Mouse (Mus musculus): Measurements from ENCODE around the gene Ccl28.
A peak's percentile ranks its signal among the peaks of the same experiment; 100 is the strongest.
"Not testable (repeated sequence)": the region's sequence is repeated elsewhere in the genome, so short reads cannot be mapped to it uniquely, and the experiment has no call there.

The Ccl28 gene

DNA sequence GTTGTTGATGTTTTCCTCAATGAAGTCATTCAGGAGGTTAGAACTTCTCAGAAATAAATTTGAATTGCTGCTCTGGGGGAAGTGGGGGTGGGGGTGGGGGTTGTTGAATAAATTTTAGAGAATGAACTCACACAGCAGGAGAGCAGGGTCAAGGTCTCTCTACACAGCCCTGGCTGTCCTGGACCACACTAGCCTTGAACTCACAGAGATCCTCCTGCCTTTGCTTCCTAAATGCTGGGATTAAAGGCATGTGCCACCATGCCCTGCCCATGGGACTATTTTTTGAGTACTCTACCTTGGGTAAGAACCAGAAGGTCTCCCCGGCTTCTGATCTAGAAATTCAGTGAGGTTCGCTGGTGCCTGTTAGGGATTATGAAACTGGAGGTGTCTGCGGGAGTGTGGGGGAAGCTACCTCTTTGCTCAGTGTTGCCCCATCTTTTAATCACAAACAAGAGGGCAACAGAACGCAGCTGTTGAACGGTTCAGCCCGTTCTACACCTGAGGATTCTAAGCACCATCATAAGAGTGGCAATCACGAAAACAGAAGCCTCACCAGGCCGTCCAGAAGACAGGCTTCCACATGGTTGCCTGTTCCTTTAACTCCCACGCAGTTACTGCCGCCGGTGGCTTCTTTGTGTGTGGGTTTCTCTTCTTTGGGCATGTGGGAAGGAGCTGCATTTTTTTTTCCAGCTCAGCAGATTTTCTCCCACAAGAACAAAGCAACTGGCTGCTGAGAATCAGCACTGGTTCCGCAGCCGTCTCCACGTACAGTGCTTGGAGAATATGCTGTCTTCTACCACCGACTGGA is 25.5 kb downstream of the Ccl28 start:
- DNase-seq (ENCODE audit: low read depth, low spot score): no peak

DNA sequence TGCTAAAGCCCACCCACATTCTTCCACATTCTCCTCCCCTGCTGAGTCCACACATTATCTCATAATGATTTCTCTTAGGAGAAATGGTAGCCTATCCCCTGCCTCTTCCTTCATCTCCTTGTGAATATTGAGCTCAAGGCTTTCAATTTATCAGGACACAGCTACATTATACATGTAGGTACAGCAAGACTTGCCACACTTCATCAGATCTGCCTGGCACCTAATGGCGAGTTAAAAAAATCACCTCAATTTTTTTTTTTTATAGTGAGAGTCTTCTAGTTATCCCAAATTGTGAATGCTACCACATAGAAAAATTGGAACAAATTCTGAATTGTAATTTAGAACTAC is 26.1 kb downstream of the Ccl28 start:
- no peak for DNase-seq (ENCODE audit: low read depth, low spot score)

- no peak for DNase-seq (ENCODE audit: low read depth, low spot score)
Observed at GRCm38 (mm10) chr13:119654734-119655133, 31.1 kb downstream of the Ccl28 start.

DNA sequence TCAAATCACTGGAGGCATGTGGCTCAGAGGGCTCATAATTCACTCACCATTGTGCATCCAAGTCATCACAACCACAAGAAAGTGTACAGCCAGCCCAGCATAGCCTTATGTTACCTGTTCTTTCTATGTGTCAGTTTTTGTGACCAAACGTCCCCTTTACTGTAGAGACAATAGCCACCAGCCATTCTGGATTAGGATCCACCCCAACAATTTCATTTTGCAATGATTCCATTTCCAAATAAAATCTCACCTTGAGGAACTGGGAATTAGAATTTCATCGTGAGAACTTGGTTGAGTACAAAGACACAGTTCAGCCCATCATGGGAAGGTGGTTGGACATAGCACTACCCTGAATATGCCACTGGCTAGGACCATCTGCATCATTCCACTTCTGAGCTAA is 32.6 kb downstream of the Ccl28 start:
- DNase-seq (ENCODE audit: low read depth, low spot score): no peak

- no peak for DNase-seq (ENCODE audit: low read depth, low spot score)
Observed at GRCm38 (mm10) chr13:119656846-119657416, 33.3 kb downstream of the Ccl28 start.

DNA sequence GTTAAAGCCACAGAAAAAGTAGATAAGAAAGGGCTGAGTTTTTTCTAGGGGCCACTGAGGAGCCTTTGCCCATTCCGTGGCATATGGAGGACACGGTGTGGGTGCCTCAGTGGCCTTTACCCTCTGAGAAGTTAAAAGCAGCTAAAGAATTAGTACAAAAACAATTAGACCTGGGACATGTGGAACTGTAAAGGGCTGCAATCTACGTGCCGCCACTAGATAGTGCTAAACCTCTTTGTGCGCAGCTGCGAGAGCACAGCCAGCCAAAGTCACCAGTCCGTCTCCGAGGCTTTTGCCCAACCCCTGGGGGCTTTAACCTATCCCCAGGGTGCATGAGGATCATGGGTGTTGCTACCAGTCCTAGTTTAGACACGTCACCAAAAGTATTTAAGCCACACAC is 37.8 kb downstream of the Ccl28 start:
- not testable (repeated sequence) for DNase-seq (ENCODE audit: low read depth, low spot score)

DNA sequence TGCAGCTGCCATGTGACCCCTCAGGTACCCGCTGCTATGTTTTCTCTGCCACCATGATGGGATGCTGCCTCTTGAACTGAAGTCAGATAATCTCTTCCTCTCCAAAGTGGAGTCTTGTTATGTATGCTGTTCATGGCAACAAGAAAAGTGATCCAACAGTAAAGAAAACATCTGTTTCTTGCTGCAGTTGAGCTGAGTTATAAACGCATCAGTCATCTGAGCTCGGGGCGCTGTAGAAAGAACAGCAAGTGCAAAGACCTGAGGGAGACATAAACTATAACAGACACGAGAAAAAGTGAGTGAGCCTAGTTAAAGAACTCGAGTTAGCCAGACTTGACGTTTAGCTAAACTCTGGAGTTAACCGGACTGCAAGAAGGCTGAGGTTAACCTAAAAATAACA is 55.2 kb downstream of the Ccl28 start:
- no peak for DNase-seq (ENCODE audit: low read depth, low spot score)

DNA sequence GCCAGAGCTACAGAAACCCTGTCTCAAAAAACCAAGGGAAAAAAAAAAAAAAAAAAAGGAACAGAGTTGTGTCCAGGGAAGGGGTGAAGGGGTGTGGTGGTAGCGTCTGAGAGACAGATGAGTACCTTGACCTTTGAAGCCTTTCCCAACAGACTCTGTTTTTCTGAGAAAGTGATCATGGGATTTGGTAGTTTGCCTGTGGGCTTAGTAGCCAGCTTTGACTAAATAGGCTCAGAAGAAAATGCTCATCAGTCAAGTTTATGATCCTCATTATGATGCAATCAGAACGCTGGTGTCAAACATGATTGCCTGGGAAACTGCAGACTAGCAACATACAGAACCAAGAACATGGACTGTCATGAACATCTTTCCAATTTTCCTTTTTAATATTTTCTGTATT is 56.1 kb downstream of the Ccl28 start:
- no peak for DNase-seq (ENCODE audit: low read depth, low spot score)

DNA sequence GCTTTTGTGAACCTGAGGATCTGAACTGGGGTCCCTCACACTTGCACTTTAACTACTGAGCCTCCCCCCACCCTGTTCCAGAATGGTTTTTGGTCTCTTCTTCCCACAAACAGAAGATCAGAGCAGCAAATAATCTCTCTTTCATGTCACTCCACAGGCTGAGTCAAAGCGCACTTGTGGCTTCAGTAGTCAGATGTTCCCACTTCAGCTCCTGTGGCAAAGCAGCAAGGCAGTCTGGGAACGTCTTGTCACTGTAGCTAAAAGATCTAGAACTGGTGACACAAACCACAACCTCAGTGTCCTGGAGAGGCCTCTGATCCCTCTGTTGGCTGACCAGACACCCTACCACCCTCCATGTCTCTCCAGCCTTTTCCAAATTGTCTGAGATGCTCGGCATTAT is 57.5 kb downstream of the Ccl28 start:
- no peak for DNase-seq (ENCODE audit: low read depth, low spot score)

DNA sequence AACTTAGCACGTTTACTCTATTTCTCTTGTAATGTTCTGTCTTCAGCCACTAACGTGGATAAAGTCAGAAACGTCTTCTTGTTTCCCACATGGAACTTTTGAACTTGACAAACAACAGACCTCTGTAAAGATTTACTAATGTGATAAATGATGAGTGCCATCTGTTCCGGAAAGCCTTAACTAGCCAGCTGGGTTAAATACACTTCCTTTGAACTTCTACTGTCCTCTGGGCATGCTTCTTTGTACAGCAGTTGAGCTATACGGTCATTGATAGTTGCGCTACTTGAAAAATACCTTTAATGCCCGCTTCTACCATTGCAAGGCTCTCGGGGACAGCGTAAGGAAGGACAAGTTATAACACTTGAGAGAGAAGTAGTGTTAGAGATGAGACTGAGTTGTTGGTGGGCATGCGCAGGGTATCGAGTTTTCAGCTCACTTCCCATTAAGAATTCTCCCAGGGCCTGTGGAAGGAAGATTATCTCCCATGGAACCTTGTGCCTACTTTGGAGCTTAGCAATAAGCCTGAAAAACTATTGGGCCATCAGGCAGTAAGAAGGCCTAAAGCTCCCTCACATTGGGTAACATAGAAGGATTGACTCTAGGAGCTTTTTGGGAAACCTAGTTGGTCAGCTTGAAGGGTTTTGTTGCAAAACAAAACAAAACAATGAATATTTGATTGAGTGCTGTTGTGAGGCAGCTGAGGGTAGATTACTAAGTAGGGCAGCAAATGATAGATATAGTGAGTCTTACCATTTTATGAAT is 61.0 kb downstream of the Ccl28 start:
- no peak for DNase-seq (ENCODE audit: low read depth, low spot score)

DNA sequence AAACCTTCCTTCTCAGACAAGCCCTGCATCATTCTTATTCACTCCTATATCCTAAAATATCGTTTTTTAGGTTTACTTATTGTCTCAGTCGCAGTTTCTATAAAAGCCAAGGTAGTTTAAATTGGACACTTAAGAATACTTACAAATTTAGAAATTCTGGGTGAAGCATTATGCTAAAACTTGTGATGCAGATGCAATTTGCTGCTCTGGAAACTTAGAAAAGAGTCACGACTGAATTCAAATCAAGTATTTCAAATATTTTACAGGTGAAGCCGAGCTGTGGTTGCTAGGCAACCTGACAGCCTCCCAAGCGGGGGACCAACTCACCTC is 66.1 kb downstream of the Ccl28 start:
- DNase-seq (ENCODE audit: low read depth, low spot score): no peak

GRCm38 (mm10) chr13:119690039-119690728 is 66.6 kb downstream of the Ccl28 start, which contains the start of gene Hmgcs1:
TSS of gene Hmgcs1 (plus strand) at chr13:119690379.
- peak; percentile 100 for DNase-seq (ENCODE audit: low read depth, low spot score)

DNA sequence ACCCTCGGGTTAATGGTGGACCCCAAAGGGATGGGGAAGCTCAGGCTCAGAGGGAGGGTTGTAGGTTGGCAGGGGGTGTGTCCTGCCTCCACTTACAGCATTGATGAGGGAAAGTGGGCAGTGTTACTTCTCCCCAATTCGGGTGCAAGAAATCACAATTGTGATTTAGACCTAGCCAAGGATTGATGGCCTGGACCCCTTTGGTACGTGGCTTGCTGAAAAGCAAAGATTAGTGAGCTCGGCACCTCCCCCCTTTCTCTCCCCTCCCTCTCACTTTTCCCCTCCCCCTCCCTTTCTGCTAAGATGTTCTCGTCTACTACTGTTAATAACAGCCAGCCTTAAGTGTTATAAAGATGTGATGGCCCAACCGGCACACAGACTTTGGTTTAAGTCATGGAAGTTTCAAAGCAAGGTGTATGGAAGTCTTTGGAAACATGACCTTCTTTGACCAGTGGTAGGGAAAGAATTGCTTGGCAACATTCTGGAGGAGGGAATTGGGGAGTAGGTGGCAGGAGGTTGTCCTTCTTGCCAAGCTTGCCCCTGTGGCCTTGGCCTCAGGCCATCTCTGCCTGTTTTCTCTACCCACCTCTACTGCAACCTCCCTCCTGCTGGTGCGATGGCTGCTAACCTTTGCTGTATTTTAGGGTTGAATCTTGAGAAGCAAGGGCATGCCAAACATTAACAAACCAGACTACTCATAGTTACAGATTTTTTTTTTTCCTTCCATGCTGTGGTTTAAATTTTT is 67.4 kb downstream of the Ccl28 start:
- DNase-seq (ENCODE audit: low read depth, low spot score): peak; percentile 2

GRCm38 (mm10) chr13:119691958-119692357 is 68.3 kb downstream of the Ccl28 start:
- not testable (repeated sequence) for DNase-seq (ENCODE audit: low read depth, low spot score)

DNA sequence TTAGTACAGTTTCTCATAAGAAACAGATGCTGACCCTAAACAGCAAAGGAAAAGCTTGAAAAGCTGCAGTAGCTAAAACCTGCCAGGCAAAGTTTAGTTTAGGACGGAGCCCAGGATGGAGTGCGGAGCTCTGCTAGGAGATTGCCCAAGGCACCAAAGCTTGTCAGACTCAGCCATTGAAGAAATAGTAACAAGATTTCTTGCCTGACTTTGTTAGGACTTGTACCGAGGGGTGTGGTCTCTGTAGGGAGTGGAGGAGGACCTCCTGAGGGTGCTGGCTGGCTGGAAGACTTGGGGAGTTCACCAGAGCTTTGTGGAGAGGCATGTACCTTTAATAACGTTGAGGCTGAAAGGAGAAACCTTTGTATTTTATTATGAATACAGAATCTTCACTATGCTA is 72.1 kb downstream of the Ccl28 start:
- no peak for DNase-seq (ENCODE audit: low read depth, low spot score)

DNA sequence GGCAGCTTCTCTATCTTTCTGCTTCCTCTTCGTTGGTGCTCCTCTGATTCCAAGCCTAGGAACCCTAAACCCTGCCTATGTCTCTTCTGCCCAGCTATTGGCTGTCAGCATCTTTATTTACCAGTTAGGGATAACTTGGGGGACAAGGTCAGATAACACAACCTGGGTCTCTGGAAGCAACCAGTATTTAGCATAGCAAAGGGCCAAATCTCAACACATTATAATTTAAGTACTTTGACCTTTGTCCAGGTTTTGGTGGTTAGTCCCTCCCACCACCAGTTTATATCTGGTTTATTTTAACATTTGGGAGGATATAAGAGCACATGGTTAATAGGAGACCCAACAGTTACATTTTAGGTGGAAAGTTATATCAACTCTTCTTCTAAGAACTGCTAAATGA is 72.9 kb downstream of the Ccl28 start:
- DNase-seq (ENCODE audit: low read depth, low spot score): no peak

GRCm38 (mm10) chr13:119698436-119698835 is 74.8 kb downstream of the Ccl28 start:
- no peak for DNase-seq (ENCODE audit: low read depth, low spot score)

Data from retina, postnatal 7 days (tissue).